Mouse (Mus musculus): ENCODE results near the gene Fam149b.

DNA sequence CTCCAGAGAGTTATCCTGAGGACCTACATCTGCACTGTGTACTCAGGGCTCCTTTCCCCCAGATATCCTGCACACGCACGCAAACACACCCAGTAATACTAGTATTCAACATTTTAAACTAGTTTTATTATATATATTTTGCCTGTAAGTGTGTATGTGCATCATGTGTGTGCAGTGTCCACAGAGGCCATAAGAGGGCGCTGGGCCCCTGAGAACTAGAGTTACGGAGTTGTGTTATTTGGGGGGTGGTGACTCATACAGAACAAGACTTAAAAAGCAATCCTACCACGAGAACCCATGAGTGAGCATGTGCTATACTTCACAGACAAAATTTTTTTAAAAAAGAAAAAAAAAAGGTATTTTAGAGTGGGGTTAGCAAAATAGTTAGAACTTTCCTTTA lies 8.5 kb upstream of the Fam149b start:
- TF ChIP-seq POLR2A (IDR thresholded peaks at IDR 0.05; ENCODE audit: low read depth, low read length): no peak
- TF ChIP-seq CTCF (IDR thresholded peaks at IDR 0.05; ENCODE audit: borderline replicate concordance, insufficient read depth, low read length): no peak

Data from embryonic fibroblast, embryonic 13.5 days (primary cell).